Mouse (Mus musculus) heart, adult 2 months (tissue): ENCODE results near the gene Kcnip3. TPM values are rescaled to one million over a fixed set of nuclear protein-coding genes. Genes with fewer than 3 reads are reported as not detected.

Source experiments
- DNase-seq, 2 experiments: peaks; one replicate each; pipeline ENCODE4 v3.0.0; 2021
- H3K27ac ChIP-seq: fragments of 200-600 bp; 2 replicates; pipeline ENCODE4 v1.8.1; 2022
- H3K27me3 ChIP-seq: fragments of 200-500 bp; 2 replicates; pipeline ENCODE4 v1.6.1; 2012; ENCODE audit warnings: mild to moderate bottlenecking, low read length, inconsistent platforms, mixed read lengths; ENCODE audit not compliant: control insufficient read depth, insufficient read depth
- H3K36me3 ChIP-seq: fragments of 200-500 bp; 2 replicates; pipeline ENCODE4 v1.6.1; 2012; ENCODE audit warnings: low read length, inconsistent platforms; ENCODE audit not compliant: control insufficient read depth, insufficient read depth
- H3K4me1 ChIP-seq: fragments of 200-500 bp; 2 replicates; pipeline ENCODE4 v1.6.1; 2011; ENCODE audit warnings: low read length; ENCODE audit not compliant: control insufficient read depth, insufficient read depth
- H3K4me3 ChIP-seq: fragments of 200-600 bp; 2 replicates; pipeline ENCODE4 v1.8.1; 2022
- H3K79me2 ChIP-seq: fragments of 200-500 bp; replicated peaks from 2 replicates; pipeline ENCODE4 v1.6.1; 2012; ENCODE audit warnings: mild to moderate bottlenecking, inconsistent platforms, low read length, moderate library complexity, mixed read lengths; ENCODE audit not compliant: control insufficient read depth, insufficient read depth
- H3K9ac ChIP-seq: fragments of 200-500 bp; 2 replicates; pipeline ENCODE4 v1.6.1; 2012; ENCODE audit warnings: low read depth, mild to moderate bottlenecking, control low read depth, inconsistent platforms, low read length, mixed read lengths
- CTCF ChIP-seq: fragments of 200-600 bp; IDR thresholded peaks from 2 replicates; pipeline ENCODE4 v1.8.1; 2022; ENCODE audit warnings: antibody characterized with exemption, mild to moderate bottlenecking, moderate library complexity
- EP300 ChIP-seq: fragments of 200-500 bp; IDR thresholded peaks from 2 replicates; pipeline ENCODE4 v1.6.1; 2011; ENCODE audit warnings: low read depth, low read length, control low read depth; ENCODE audit not compliant: insufficient read depth
- POLR2A ChIP-seq: fragments of 200-500 bp; IDR thresholded peaks from 2 replicates; pipeline ENCODE4 v1.6.1; 2011; ENCODE audit warnings: mild to moderate bottlenecking, low read depth, low read length, control low read depth; ENCODE audit not compliant: insufficient read depth
- WGBS: fragments of 180-500 bp; shearing (Covaris S2); methylation state at CpG from one replicate; pipeline ENCODE4 v1.1.7; 2018; 5-methylcytosine and 5-hydroxymethylcytosine counted together
- intact Hi-C: fragments of 180-260 bp; cut with DNase I; formaldehyde crosslinking; loops from one replicate; pipeline ENCODE4 v1.15.1; 2025
- polyA plus RNA-seq: library from polyadenylated mRNA; depleted of rRNA; stranded (reverse); fragments of >200 nt; gene quantifications from 2 replicates; pipeline ENCODE4 v1.2.3, GENCODE M21; 2012
- total RNA-seq, 2 experiments: library from RNA; stranded (reverse); gene quantifications; 2 replicates each; pipeline ENCODE4 v1.2.3; 2021

Kcnip3 gene
- total and polyA plus RNA-seq, 3 experiments = 1.1 to 1.3 (median 1.2) TPM

GRCm38 (mm10) chr2:127532379-127532778, 10.5 kb upstream of the Kcnip3 start:
- H3K36me3 ChIP-seq = no peaks in the 10 kb centered on the region
- intact Hi-C loops = no loop called here
- no peaks in the 10 kb centered on the region for H3K4me1 ChIP-seq
- H3K4me3 ChIP-seq = no peak overlapping the region
- WGBS = 10% methylated on average over 9 of the region's 9 CpGs
- H3K27ac ChIP-seq = no peak overlapping the region
- TF ChIP-seq POLR2A (no peak), CTCF (no peak), EP300 (no peak)
- H3K9ac ChIP-seq = no peak overlapping the region
- no peaks in the 10 kb centered on the region for H3K79me2 ChIP-seq
- H3K27me3 ChIP-seq = no peaks in the 10 kb centered on the region
- DNase-seq = no peak

- intact Hi-C loops = no loop called here
- Histone ChIP-seq H3K9ac (no peak overlapping the region), H3K27me3 (no peaks in the 10 kb centered on the region), H3K36me3 (no peaks in the 10 kb centered on the region), H3K4me1 (no peaks in the 10 kb centered on the region), H3K79me2 (no peaks in the 10 kb centered on the region), H3K4me3 (no peak overlapping the region), H3K27ac (no peak overlapping the region)
- TF ChIP-seq EP300 = no peak
- no peak for DNase-seq
- 74% methylated on average over 2 of the region's 2 CpGs for WGBS
Observed at GRCm38 (mm10) chr2:127531592-127531991, 9.7 kb upstream of the Kcnip3 start.

GRCm38 (mm10) chr2:127530418-127530817, 8.5 kb upstream of the Kcnip3 start:
- H3K79me2 ChIP-seq = no peaks in the 10 kb centered on the region
- H3K27me3 ChIP-seq = no peaks in the 10 kb centered on the region
- no peak overlapping the region for H3K27ac ChIP-seq
- H3K9ac ChIP-seq = no peak overlapping the region
- H3K4me3 ChIP-seq = no peak overlapping the region
- no peak for DNase-seq
- no peaks in the 10 kb centered on the region for H3K4me1 ChIP-seq
- TF ChIP-seq POLR2A (no peak), EP300 (no peak), CTCF (no peak)
- 66% methylated on average over 3 of the region's 3 CpGs for WGBS
- H3K36me3 ChIP-seq = no peaks in the 10 kb centered on the region
- intact Hi-C loops = no loop called here

GRCm38 (mm10) chr2:127525004-127525775, 3.3 kb upstream of the Kcnip3 start:
- 77% methylated on average over 3 of the region's 3 CpGs for WGBS
- H3K4me3 ChIP-seq = no peak overlapping the region
- H3K36me3 ChIP-seq = no peaks in the 10 kb centered on the region
- H3K79me2 ChIP-seq = no peaks in the 10 kb centered on the region
- no peak for DNase-seq
- no peaks in the 10 kb centered on the region for H3K27me3 ChIP-seq
- peaks cover 3% of the 10 kb centered on the region; the same call in 1 of the 2 replicates for H3K4me1 ChIP-seq
- H3K27ac ChIP-seq = no peak overlapping the region
- TF ChIP-seq POLR2A = no peak
- no peak for TF ChIP-seq CTCF
- TF ChIP-seq EP300 = no peak
- no peak overlapping the region for H3K9ac ChIP-seq
- intact Hi-C loops = no loop called here

GRCm38 (mm10) chr2:127523950-127524729, 2.2 kb upstream of the Kcnip3 start:
- Histone ChIP-seq H3K9ac (no peak overlapping the region), H3K36me3 (no peaks in the 10 kb centered on the region), H3K27me3 (no peaks in the 10 kb centered on the region), H3K79me2 (no peaks in the 10 kb centered on the region), H3K27ac (no peak overlapping the region), H3K4me1 (peaks cover 3% of the 10 kb centered on the region; the same call in 1 of the 2 replicates), H3K4me3 (no peak overlapping the region)
- TF ChIP-seq POLR2A = no peak
- WGBS = 32% methylated on average over 7 of the region's 7 CpGs
- DNase-seq = peak; percentile 24 to 30
- intact Hi-C loops = no loop called here
